Mouse (Mus musculus) C2C12 (cell line): ENCODE data around the gene Plcg2. TPM values are rescaled to one million over a fixed set of nuclear protein-coding genes. Genes with fewer than 3 reads are reported as not detected.

Experiments used
- H3K27me3 ChIP-seq: one replicate; pipeline ENCODE4 v1.6.1; 2011; ENCODE audit not compliant: control insufficient read depth, insufficient read depth, insufficient read length
- H3K36me3 ChIP-seq: one replicate; pipeline ENCODE4 v1.6.1; 2011; ENCODE audit not compliant: control insufficient read depth, insufficient read depth
- H3K4me3 ChIP-seq: one replicate; pipeline ENCODE4 v1.5.1; 2011; ENCODE audit warnings: mild to moderate bottlenecking, control low read depth; ENCODE audit not compliant: poor library complexity, insufficient read depth, severe bottlenecking
- H3K79me2 ChIP-seq: one replicate; pipeline ENCODE4 v1.6.1; 2011; ENCODE audit not compliant: control insufficient read depth, insufficient read depth
- H3K79me3 ChIP-seq: one replicate; pipeline ENCODE4 v1.6.1; 2011; ENCODE audit warnings: low read depth, control low read depth
- H3ac ChIP-seq: one replicate; pipeline ENCODE3; 2011; ENCODE audit warnings: low read depth; ENCODE audit not compliant: control insufficient read depth, insufficient read length
- CEBPB ChIP-seq: IDR thresholded peaks from one replicate; pipeline ENCODE4 v1.6.1; 2011; ENCODE audit warnings: low read depth, mild to moderate bottlenecking, control low read depth, moderate library complexity
- CTCF ChIP-seq: IDR thresholded peaks from one replicate; pipeline ENCODE4 v1.5.1; 2011; ENCODE audit not compliant: control insufficient read depth, insufficient read depth, insufficient read length
- FOSL1 ChIP-seq: IDR thresholded peaks from one replicate; pipeline ENCODE4 v1.8.0; 2011; ENCODE audit warnings: mild to moderate bottlenecking, low read length; ENCODE audit not compliant: poor library complexity, insufficient read depth, severe bottlenecking
- MAX ChIP-seq: IDR thresholded peaks from one replicate; pipeline ENCODE4 v1.6.1; 2011; ENCODE audit warnings: mild to moderate bottlenecking, control low read depth
- MYOD1 ChIP-seq: IDR thresholded peaks from one replicate; pipeline ENCODE4 v1.6.1; 2011; ENCODE audit warnings: low read depth; ENCODE audit not compliant: control insufficient read depth, insufficient read length
- MYOG ChIP-seq: IDR thresholded peaks from one replicate; pipeline ENCODE4 v1.6.1; 2011; ENCODE audit not compliant: control insufficient read depth, insufficient read length; ENCODE audit errors: extremely low read depth
- USF1 ChIP-seq: IDR thresholded peaks from one replicate; pipeline ENCODE4 v1.6.1; 2011; ENCODE audit warnings: low read depth, mild to moderate bottlenecking, control low read depth, moderate library complexity
- polyA plus RNA-seq: library from polyadenylated mRNA; unstranded; fragments of >200 nt; fragmentation: generic; extraction: Trizol; gene quantifications from one replicate; pipeline ENCODE4 v1.2.1, GENCODE M21; 2012; ENCODE audit warnings: missing spikeins

Plcg2 gene
- polyA plus RNA-seq, 1 experiment: 0.05 TPM

DNA sequence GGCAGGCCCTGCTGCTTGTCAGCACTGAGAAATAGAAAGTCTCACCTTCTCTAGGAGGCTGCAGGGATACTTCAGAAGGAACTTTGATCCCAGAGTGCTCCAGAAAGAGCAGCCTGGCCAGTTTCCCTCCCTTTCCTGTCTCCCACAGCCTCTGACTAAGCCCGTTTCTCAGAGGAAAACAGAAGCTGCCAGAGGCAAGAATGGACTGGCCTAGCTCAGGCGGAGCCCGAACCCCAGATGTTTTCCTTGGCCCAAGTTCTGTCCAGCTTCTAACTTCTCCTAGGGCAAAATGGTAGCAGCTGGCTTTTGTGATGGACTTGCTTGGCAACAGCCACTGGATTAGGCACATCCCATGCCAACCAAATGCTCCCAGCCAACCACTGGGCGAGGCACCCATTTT is 62.9 kb downstream of the Plcg2 start:
- no peak overlapping the region for H3K4me3 ChIP-seq
- no peak overlapping the region for H3ac ChIP-seq
- no peaks in the 10 kb centered on the region for H3K79me3 ChIP-seq
- TF ChIP-seq MYOD1 (no peak), FOSL1 (no peak), USF1 (no peak), CTCF (no peak), MYOG (no peak), MAX (no peak), CEBPB (no peak)
- no peaks in the 10 kb centered on the region for H3K36me3 ChIP-seq
- H3K79me2 ChIP-seq: no peaks in the 10 kb centered on the region
- H3K27me3 ChIP-seq: no peaks in the 10 kb centered on the region

DNA sequence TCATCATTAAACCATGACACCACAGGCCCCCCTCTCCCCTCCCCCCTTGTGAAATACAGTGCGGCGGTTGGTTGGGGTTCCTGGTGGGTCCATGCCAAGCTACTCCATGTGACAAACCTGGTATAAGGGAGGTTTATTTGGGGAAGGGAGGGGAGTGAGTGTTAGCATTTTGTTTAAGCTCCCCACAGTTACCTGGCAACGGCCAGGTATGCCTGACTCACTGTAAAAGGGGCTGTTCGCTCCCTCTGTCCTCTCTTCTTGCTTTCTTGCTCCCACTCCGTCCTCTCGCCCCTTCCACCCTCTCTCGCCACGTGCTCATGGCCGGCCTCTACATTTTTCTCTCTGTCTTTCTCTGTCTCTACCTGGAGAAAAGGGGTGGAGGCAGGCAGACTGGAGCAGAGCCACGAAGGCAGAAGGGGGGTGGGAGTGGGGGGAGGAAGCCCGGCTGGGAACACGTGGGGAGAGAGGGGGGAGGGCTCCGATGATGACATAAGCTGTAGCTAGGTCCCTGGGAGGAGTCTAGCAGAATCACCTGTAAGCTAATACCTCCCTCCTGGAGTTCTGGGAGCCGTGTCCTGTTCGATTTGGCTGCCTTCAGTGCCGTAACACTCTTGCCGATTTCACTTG is 63.8 kb downstream of the Plcg2 start:
- H3K79me2 ChIP-seq: no peaks in the 10 kb centered on the region
- H3K79me3 ChIP-seq: no peaks in the 10 kb centered on the region
- no peak for TF ChIP-seq MYOG
- TF ChIP-seq CTCF: no peak
- TF ChIP-seq MAX: no peak
- no peak for TF ChIP-seq USF1
- no peak for TF ChIP-seq FOSL1
- no peak for TF ChIP-seq CEBPB
- TF ChIP-seq MYOD1: no peak
- H3ac ChIP-seq: no peak overlapping the region
- H3K4me3 ChIP-seq: no peak overlapping the region
- H3K27me3 ChIP-seq: no peaks in the 10 kb centered on the region
- no peaks in the 10 kb centered on the region for H3K36me3 ChIP-seq

DNA sequence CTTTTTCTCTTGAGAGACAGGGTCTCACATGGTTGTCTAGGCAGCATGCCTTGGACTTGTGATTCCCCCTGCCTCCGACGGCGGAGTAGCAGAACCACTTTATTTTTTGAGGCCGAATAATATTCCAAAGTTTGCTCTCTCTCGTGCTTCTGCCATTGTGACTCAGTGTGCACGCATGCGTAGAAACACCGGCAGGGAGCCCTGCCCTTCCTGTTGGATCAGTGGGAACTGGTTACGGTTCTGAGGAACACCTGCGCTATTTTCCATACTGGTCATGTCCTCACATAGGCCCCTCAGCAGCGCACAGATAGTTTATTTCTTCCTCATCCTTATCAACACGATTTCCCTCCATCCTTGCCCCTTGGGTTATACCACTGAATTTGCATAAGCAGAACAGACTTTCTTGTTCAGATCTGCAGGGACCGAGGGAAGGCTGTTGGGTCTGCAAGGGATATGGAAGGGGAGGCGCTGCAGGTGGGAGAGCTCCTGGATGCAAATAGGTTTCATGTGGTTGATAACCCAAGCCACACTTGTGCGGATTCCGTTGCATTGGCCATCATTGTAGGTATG is 64.4 kb downstream of the Plcg2 start:
- Histone ChIP-seq H3K36me3 (no peaks in the 10 kb centered on the region), H3K27me3 (peaks cover 4% of the 10 kb centered on the region), H3K79me2 (no peaks in the 10 kb centered on the region), H3ac (no peak overlapping the region), H3K4me3 (no peak overlapping the region), H3K79me3 (no peaks in the 10 kb centered on the region)
- no peak for TF ChIP-seq USF1
- TF ChIP-seq MYOD1: no peak
- no peak for TF ChIP-seq FOSL1
- TF ChIP-seq MAX: no peak
- TF ChIP-seq CTCF: no peak
- TF ChIP-seq MYOG: no peak
- no peak for TF ChIP-seq CEBPB

DNA sequence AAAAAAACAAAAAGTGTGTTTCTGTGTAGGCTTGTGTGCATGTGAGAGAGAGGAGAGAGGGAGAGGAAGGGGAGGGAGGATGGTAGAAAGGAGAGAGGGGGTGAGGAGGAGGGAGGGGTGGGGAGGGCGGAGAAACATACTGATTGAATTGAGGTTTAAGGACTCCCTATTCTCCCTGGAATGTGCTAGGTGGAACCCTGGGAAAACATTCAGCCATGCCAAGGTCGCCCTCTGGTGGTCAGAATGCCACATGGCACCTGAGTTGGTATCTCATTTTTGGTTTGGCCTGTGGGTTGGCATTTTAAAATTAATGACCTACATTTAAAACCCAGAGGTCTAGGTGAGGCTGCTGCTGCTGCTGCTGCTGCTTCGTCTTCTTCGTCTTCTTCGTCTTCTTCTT is 71.3 kb downstream of the Plcg2 start:
- no peaks in the 10 kb centered on the region for H3K79me3 ChIP-seq
- H3K36me3 ChIP-seq: no peaks in the 10 kb centered on the region
- H3K4me3 ChIP-seq: no peak overlapping the region
- H3ac ChIP-seq: no peak overlapping the region
- no peaks in the 10 kb centered on the region for H3K79me2 ChIP-seq
- TF ChIP-seq CTCF: peak; percentile 60
- TF ChIP-seq USF1: no peak
- peaks cover 4% of the 10 kb centered on the region for H3K27me3 ChIP-seq

DNA sequence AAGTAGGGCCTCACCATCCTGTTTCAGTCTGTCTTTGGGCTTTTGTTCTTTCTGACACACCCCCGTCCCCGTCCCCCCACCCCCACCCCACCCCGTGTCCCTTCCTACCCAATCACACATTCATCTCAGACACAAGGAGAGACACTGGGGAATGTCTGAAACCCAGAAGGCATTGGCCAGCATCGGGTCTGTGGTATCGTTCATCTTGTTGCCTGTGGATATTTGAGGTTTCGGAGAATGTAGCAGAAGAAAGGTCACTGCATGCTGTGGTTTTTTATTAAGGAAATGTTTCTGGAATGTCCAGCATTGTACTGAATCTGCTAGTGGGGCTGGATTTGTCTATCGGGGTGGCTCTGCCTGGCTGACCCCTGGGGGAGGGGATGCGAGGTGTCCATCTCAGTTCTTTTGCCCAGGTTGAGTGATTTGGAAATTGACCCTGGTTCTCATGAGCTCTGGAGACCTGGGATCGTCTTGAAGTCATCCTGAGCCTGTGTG is 78.2 kb downstream of the Plcg2 start:
- Histone ChIP-seq H3K4me3 (no peak overlapping the region), H3K79me2 (no peaks in the 10 kb centered on the region), H3K27me3 (no peaks in the 10 kb centered on the region), H3K79me3 (no peaks in the 10 kb centered on the region), H3ac (no peak overlapping the region), H3K36me3 (no peaks in the 10 kb centered on the region)
- TF ChIP-seq FOSL1 (no peak), CEBPB (no peak), MAX (no peak), CTCF (no peak), USF1 (no peak)

DNA sequence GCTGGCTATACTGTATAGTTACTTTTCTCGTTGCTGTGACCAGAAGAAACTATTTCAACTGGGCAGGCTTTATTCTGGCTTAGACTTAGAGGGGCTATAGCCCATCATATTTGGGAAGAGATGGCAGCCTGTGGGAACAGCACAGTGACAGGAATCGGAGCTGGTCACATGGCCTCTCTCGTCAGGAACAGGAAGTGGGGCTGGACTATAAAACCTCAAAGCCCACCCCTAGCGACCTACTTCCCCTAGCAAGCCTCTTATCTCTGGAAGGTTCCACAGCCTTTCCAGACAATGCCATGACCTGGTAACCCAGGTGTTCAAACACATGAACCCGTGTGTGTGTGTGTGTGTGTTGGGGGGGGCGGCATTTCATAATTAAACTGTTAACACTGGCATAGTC is 79.0 kb downstream of the Plcg2 start:
- TF ChIP-seq CTCF (no peak), MYOD1 (no peak), MYOG (no peak)
- Histone ChIP-seq H3ac (no peak overlapping the region), H3K27me3 (no peaks in the 10 kb centered on the region), H3K79me2 (no peaks in the 10 kb centered on the region), H3K79me3 (no peaks in the 10 kb centered on the region), H3K4me3 (no peak overlapping the region), H3K36me3 (no peaks in the 10 kb centered on the region)
